8 mouse cellular contexts compared by ENCODE assay signal in genomic region chr16:5070321-5070720, GRCm38 (mm10). TPM values are rescaled to one million over a fixed set of nuclear protein-coding genes. Genes with fewer than 3 reads are reported as not detected.
A peak's percentile ranks its signal among the peaks of the same experiment; 100 is the strongest.
DNase-seq lines count a peak whose midpoint lies in the region; ATAC-seq lines count a peak whose summit lies in the region.

No protein-coding gene starts in this region.

- peak; percentile 31 to 44 for DNase-seq in cerebellum, adult 18-20 months
- DNase-seq in kidney, postnatal 10 days = peak; percentile 42
- no peak for DNase-seq in kidney, adult 8-10 months
- DNase-seq in cerebellum, adult 9-10 months = peak; percentile 46
- DNase-seq in left cerebral cortex, postnatal 14 days (ENCODE audit: low spot score in 2 of 2) = peak; percentile 27 to 41
- DNase-seq in embryo, embryonic 10 days (ENCODE audit: low spot score) = no peak
- DNase-seq in testis, postnatal 14 days (ENCODE audit: low spot score) = no peak

- ATAC-seq in cerebellum, adult (ENCODE audit: insufficient number of reproducible peaks, low FRiP score, low TSS enrichment) = no peak; the same call in 1 of the 2 replicates

- intact Hi-C loops in left cerebral cortex, postnatal 14 days (cut with DNase I) = no loop called here

RNA-seq across cellular contexts. Expression of gene Ubn1, which starts 20.5 kb away (rescaled TPM):
- total RNA-seq in left cerebral cortex, postnatal 14 days (2021) = 10 to 100 TPM; 41.9 to 42.1 TPM

RNA-seq across cellular contexts. Expression of gene Glyr1, which starts 20.7 kb away (rescaled TPM):
- 100 to 1,000 TPM; 141 to 156 TPM for total RNA-seq in left cerebral cortex, postnatal 14 days (2021)

RNA-seq across cellular contexts. Expression of gene Rogdi, which starts 57.0 kb away (rescaled TPM):
- 100 to 1,000 TPM; 202 to 212 TPM for total RNA-seq in left cerebral cortex, postnatal 14 days (2021)

Comparison
In these comparisons a context has a peak if more than half of its experiments do, and no peak if none do; other contexts are left out.
1. DNase-seq: peak in cerebellum, adult 18-20 months (2 of 2), kidney, postnatal 10 days (single experiment), cerebellum, adult 9-10 months (single experiment) and left cerebral cortex, postnatal 14 days (2 of 2); none in kidney, adult 8-10 months (0 of 2), embryo, embryonic 10 days (single experiment) and testis, postnatal 14 days (single experiment).